Mouse (Mus musculus): ENCODE measurements around the gene Man2b2. TPM values are rescaled to one million over a fixed set of nuclear protein-coding genes. Genes with fewer than 3 reads are reported as not detected.

Gene Man2b2
- polyA plus RNA-seq, 1 experiment from 2014 or later: 12.4 TPM

DNA sequence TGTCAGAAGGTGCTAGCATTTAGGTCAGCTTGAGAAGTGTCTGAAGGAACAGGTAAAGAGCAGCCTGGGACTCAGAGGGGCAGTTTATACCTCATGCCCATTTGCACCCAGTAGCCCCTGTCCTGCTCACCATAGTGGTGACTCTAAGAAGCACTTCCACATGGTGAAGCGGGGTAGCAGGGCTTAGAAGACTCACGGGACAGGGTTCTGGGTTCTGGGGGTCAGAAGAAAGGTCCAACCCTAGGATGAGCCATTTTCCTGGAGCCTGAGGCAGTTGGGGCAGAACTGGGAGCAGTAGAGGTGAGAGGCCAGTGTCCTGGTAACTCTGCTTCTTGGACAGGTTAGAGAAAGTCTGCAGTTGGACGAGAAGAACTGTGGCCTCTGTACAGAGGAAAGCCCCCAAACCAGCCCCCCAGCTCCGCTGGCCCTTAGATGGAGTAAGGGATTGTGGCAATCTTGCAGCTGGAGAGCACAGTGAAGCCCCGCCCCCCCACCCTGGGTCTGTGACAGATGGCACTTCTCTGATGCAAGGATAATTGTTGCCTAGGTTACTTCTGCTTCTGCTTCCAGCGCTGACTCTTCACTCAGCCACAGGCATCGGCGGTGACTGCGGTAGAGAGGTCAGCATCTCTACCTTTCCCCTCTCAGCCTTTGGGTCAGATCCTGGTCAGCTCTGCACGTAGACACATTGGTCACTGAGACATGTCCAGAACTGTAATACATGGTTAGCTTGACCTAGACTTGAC is 63.3 kb downstream of the Man2b2 start:
- WGBS: 34% methylated on average over 10 of the region's 10 CpGs
- DNase-seq (ENCODE audit: low spot score, missing footprints) (peak; percentile 89), ATAC-seq (ENCODE audit: low FRiP score) (peak; percentile 80)
- Histone ChIP-seq H3K9ac (ENCODE audit: low read length) (no peak overlapping the region), H3K4me1 (ENCODE audit: control insufficient read depth, insufficient read depth, low read length) (peaks cover 8% of the 10 kb centered on the region), H3K4me2 (no peak overlapping the region), H3K9me3 (ENCODE audit: control insufficient read depth, low read length) (no peaks in the 10 kb centered on the region), H3K27me3 (ENCODE audit: control insufficient read depth, insufficient read depth, low read length) (no peaks in the 10 kb centered on the region), H3K36me3 (ENCODE audit: control insufficient read depth, insufficient read depth, low read length) (no peaks in the 10 kb centered on the region), H3K27ac (ENCODE audit: low read depth, low read length) (peak overlapping the region; percentile 41; the same call in 1 of the 2 replicates), H3K4me3 (ENCODE audit: low read depth, low read length) (no peak overlapping the region)

DNA sequence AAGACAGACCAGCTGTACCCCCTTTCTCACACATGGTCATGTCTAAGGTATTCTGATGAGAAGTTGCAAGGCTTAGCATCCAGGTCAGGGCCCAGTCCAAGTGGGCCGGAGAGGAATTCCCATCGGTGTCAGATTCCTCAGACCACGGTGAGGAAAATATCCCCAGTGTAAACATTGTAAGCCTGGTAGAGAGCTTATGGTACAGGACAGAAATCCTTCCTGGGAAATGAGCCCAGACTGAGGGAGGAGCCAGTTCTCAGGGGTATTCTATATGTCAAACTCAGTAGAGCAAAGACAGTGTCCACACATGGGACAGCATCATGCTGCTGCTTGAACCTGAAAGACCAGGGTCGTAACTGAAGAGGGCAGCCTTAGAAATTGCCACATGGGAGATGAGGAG is 70.6 kb downstream of the Man2b2 start:
- no peak for ATAC-seq (ENCODE audit: low FRiP score)
- H3K27ac ChIP-seq (ENCODE audit: low read depth, low read length): no peak overlapping the region
- no peak overlapping the region for H3K9ac ChIP-seq (ENCODE audit: low read length)
- 66% methylated on average over 4 of the region's 4 CpGs for WGBS
- no peaks in the 10 kb centered on the region for H3K4me1 ChIP-seq (ENCODE audit: control insufficient read depth, insufficient read depth, low read length)
- DNase-seq (ENCODE audit: low spot score, missing footprints): no peak
- H3K4me3 ChIP-seq (ENCODE audit: low read depth, low read length): no peak overlapping the region
- no peak overlapping the region for H3K4me2 ChIP-seq
- no peaks in the 10 kb centered on the region for H3K9me3 ChIP-seq (ENCODE audit: control insufficient read depth, low read length)
- H3K27me3 ChIP-seq (ENCODE audit: control insufficient read depth, insufficient read depth, low read length): no peaks in the 10 kb centered on the region
- H3K36me3 ChIP-seq (ENCODE audit: control insufficient read depth, insufficient read depth, low read length): no peaks in the 10 kb centered on the region

DNA sequence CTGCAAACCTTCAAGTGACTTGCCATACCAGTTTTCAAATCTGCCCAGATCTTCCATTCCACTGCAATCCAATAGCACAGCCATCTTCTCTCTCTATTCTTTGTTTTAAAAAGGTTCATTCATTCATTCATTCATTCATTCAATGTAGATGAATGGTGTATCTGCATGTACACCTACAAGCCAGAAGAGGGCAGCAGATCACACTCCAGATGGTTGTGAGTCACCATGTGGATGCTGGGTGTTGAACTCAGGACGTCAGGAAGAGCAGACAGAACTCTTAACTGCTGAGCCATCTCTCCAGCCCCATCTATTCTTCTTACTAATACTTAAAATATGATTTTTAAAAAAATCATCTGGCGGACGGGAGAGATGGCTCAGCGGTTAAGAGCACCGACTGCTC is 73.4 kb downstream of the Man2b2 start:
- no peak for ATAC-seq (ENCODE audit: low FRiP score)
- 65% methylated on average over 5 of the region's 5 CpGs for WGBS
- Histone ChIP-seq H3K36me3 (ENCODE audit: control insufficient read depth, insufficient read depth, low read length) (no peaks in the 10 kb centered on the region), H3K4me2 (no peak overlapping the region), H3K27ac (ENCODE audit: low read depth, low read length) (no peak overlapping the region), H3K27me3 (ENCODE audit: control insufficient read depth, insufficient read depth, low read length) (no peaks in the 10 kb centered on the region), H3K4me3 (ENCODE audit: low read depth, low read length) (no peak overlapping the region), H3K9ac (ENCODE audit: low read length) (no peak overlapping the region), H3K4me1 (ENCODE audit: control insufficient read depth, insufficient read depth, low read length) (no peaks in the 10 kb centered on the region), H3K9me3 (ENCODE audit: control insufficient read depth, low read length) (no peaks in the 10 kb centered on the region)
- DNase-seq (ENCODE audit: low spot score, missing footprints): no peak

Other genes with a start within 250 kb of the Man2b2 start
- gene Tbc1d14, start 237.4 kb downstream of the Man2b2 start, polyA plus RNA-seq (2014; fragmentation: Nextera tagmentation; extraction: Ambion mirVana): 41.2 TPM in 2 replicates
- gene D5Ertd579e, start 134.6 kb downstream of the Man2b2 start, polyA plus RNA-seq (2014; fragmentation: Nextera tagmentation; extraction: Ambion mirVana): 32.9 and 35.6 TPM in 2 replicates
- gene Bloc1s4, start 82.0 kb downstream of the Man2b2 start, polyA plus RNA-seq (2014; fragmentation: Nextera tagmentation; extraction: Ambion mirVana): 20.8 and 23.3 TPM in 2 replicates
- 615 and 623 TPM in 2 replicates for gene Mrfap1, start 33.9 kb downstream of the Man2b2 start, polyA plus RNA-seq (2014; fragmentation: Nextera tagmentation; extraction: Ambion mirVana)
- 1.2 TPM in 2 replicates for gene Ppp2r2c, start 37.9 kb upstream of the Man2b2 start, polyA plus RNA-seq (2014; fragmentation: Nextera tagmentation; extraction: Ambion mirVana)
- gene Wfs1, start 158.6 kb upstream of the Man2b2 start, polyA plus RNA-seq (2014; fragmentation: Nextera tagmentation; extraction: Ambion mirVana): 6.4 and 7.0 TPM in 2 replicates

Data from midbrain, embryonic 11.5 days (tissue).